Mouse (Mus musculus) neural tube, embryonic 12.5 days (tissue): ENCODE measurements around the gene Ctf2. TPM values are rescaled to one million over a fixed set of nuclear protein-coding genes. Genes with fewer than 3 reads are reported as not detected.

Experiments used
- ATAC-seq: fragments of 200-750 bp; cut with Nextera tagmentation; 2 replicates; pipeline ENCODE4 v1.8.0; 2017; ENCODE audit warnings: low read depth, mild to moderate bottlenecking, moderate TSS enrichment, moderate library complexity; ENCODE audit not compliant: low FRiP score
- H3K27ac ChIP-seq: fragments of 300-500 bp; sonication (generic); 2 replicates; pipeline ENCODE4 v1.5.1; 2016
- H3K27me3 ChIP-seq: fragments of 300-500 bp; sonication (generic); replicated peaks from 2 replicates; pipeline ENCODE4 v1.6.1; 2016; ENCODE audit warnings: mild to moderate bottlenecking
- H3K36me3 ChIP-seq: fragments of 300-500 bp; sonication (generic); 2 replicates; pipeline ENCODE4 v1.6.1; 2016; ENCODE audit warnings: mild to moderate bottlenecking
- H3K4me1 ChIP-seq: fragments of 300-500 bp; sonication (generic); 2 replicates; pipeline ENCODE4 v1.6.1; 2016
- H3K4me2 ChIP-seq: fragments of 300-500 bp; sonication (generic); replicated peaks from 2 replicates; pipeline ENCODE4 v1.6.1; 2016; ENCODE audit warnings: mild to moderate bottlenecking
- H3K4me3 ChIP-seq: fragments of 300-500 bp; sonication (generic); 2 replicates; pipeline ENCODE4 v1.5.1; 2016
- H3K9ac ChIP-seq: fragments of 300-500 bp; sonication (generic); 2 replicates; pipeline ENCODE4 v1.6.1; 2016; ENCODE audit warnings: mild to moderate bottlenecking
- H3K9me3 ChIP-seq: fragments of 300-500 bp; sonication (generic); 2 replicates; pipeline ENCODE4 v1.6.1; 2016; ENCODE audit warnings: mild to moderate bottlenecking
- WGBS: fragments of 180-500 bp; shearing (Covaris S2); methylation state at CpG from one replicate; pipeline ENCODE4 v1.1.7; 2016; 5-methylcytosine and 5-hydroxymethylcytosine counted together
- polyA plus RNA-seq: library from polyadenylated mRNA; unstranded; fragments of >200 nt; fragmentation: Nextera tagmentation; extraction: Ambion mirVana; gene quantifications from 2 replicates; pipeline ENCODE4 v1.2.1, GENCODE M21; 2016

Ctf2 gene
- polyA plus RNA-seq, 1 experiment from 2014 or later = 0.28 TPM

DNA sequence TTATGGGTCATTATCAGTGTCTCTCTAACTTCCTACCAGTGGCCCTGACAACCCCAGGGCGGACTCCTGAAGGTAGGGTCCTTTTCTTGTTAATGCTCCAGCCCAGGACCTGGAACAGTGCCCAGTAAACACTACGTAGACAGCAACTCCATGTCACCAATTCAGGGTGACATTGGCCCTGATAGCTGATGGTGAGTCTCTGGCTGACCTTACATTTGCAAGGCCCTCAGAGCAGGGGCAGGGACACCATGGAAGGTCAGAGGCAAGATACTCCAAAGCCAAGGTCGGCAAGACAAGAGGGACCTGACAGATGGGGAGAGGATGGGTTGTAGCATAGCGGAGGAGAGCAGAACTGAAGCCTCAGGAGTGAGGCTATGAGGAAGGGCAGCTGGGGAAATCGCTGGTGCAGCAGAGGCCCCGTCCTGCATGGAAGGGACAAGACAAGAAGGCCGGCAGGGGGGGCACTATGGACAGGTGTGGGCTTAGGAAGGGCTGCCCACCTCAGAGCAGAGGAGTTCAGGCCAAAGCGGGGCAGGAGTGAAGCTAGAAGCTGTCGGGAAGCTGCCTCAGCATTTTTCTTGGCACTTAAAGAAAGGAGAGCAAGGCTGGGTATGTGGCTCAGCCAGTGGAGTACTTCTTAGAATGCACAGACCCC lies 42.2 kb downstream of the Ctf2 start:
- 78% methylated on average over 9 of the region's 9 CpGs for WGBS
- ATAC-seq = no peak

DNA sequence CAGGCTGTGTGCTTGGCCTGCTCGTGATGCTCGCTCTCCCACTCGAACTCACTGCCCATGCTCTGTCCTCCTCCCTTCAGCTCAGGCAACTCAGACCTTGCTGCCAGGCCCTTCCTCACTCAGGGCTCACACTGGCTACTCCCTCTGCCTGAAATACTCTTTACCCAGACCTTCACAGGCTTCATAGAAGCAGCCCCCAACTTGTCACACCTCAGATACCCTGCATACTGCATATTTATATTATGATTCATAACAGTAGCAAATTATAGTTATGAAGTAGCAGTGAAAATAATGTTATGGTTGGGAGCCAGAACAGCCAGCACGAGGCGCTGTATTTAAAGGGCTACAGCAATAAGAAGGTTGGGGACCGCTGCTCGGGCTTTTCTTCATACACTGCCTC lies 43.0 kb downstream of the Ctf2 start:
- 81% methylated on average over 7 of the region's 7 CpGs for whole genome bisulfite sequencing
- no peak overlapping the region for H3K9ac ChIP-seq
- no peak overlapping the region for H3K27ac ChIP-seq

More for the DNA sequence above, 42.2 kb downstream of the Ctf2 start:
- H3K27ac ChIP-seq = no peak overlapping the region
- H3K4me3 ChIP-seq = no peak overlapping the region
- H3K9ac ChIP-seq = no peak overlapping the region
- no peaks in the 10 kb centered on the region for H3K9me3 ChIP-seq
- no peaks in the 10 kb centered on the region for H3K27me3 ChIP-seq
- peaks cover 7% of the 10 kb centered on the region for H3K4me1 ChIP-seq
- H3K4me2 ChIP-seq = no peak overlapping the region
- no peaks in the 10 kb centered on the region for H3K36me3 ChIP-seq

DNA sequence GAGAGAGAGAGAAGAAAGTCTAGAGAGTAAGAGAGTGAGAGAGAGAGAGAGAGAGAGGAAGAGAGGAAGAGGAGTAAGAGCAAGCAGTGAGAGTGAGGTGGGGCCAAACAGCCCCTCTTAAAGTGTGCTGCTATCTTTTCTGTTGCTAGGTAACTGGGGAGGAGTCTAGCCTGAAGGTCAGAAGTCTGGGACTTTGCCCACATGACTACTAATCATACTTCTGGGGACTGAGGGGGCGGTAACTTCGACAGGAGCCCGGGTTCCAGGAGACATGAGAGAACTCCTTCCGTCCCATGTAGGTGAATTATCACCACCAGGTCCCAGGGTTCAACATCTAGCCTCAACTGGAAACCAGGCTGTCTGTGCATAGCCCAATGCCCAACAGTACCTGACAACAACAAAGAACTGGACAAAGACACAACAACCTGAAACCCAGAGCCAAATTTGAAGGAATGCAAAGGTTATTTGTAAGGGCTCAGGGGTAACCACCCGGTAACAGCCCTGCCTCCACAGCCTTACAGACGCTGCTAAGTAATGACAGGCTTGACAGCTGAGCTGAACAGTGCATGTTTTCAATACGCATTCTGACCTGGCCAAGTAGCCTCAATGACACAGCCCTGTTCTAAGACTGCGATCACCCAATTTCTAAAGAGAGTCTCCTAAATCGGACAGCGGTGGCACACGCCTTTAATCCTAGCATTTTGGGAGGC lies 45.1 kb downstream of the Ctf2 start:
- 80% methylated on average over 11 of the region's 11 CpGs for WGBS
- no peak overlapping the region for H3K9ac ChIP-seq
- H3K27me3 ChIP-seq = no peaks in the 10 kb centered on the region
- no peak overlapping the region for H3K27ac ChIP-seq
- peaks cover 7% of the 10 kb centered on the region for H3K4me1 ChIP-seq
- H3K4me2 ChIP-seq = no peak overlapping the region
- H3K36me3 ChIP-seq = no peaks in the 10 kb centered on the region
- ATAC-seq = no peak
- H3K4me3 ChIP-seq = no peak overlapping the region
- no peaks in the 10 kb centered on the region for H3K9me3 ChIP-seq

More for the DNA sequence above, 43.0 kb downstream of the Ctf2 start:
- H3K4me3 ChIP-seq = no peak overlapping the region
- ATAC-seq = no peak
- no peaks in the 10 kb centered on the region for H3K27me3 ChIP-seq
- no peaks in the 10 kb centered on the region for H3K36me3 ChIP-seq
- H3K9me3 ChIP-seq = no peaks in the 10 kb centered on the region
- H3K4me1 ChIP-seq = peaks cover 7% of the 10 kb centered on the region
- H3K4me2 ChIP-seq = no peak overlapping the region

DNA sequence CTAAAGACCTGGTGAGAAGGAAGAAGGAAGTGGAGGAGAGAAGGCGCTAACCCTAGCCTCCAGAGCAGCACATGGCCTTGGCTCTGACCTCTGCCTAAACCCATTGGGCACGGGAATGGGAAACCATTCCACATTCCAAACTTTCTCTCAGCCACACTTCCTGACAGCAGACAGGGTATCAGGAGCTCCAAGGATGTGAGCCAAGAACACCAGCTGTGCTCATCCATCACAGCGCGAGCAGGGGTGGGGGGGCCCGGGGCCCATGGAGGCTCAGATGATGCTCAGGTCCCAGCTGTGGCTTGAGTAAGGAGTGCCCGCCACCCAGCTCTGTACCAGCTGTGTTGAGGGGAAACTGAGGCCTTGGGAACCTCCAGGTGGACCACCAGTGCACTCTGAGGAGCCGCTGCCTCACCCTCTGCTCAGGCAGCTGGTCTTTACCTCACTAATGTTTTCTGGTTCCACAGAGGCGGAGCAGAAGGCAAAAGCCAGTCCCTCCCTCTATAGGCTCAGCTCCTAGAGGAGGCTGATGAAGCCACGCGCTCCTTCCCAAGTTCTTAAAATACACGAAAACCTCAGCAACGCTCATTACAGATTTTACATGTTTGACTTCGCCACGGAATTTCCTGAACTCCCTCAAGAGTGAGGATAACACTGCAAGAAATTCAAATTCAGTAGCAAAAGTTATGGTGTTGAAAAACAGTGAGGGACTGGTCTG lies 46.5 kb downstream of the Ctf2 start:
- H3K9me3 ChIP-seq = no peaks in the 10 kb centered on the region
- WGBS = 69% methylated on average over 14 of the region's 14 CpGs
- no peak overlapping the region for H3K27ac ChIP-seq
- H3K4me1 ChIP-seq = no peaks in the 10 kb centered on the region
- no peak overlapping the region for H3K4me2 ChIP-seq
- no peak overlapping the region for H3K4me3 ChIP-seq
- H3K9ac ChIP-seq = no peak overlapping the region
- H3K36me3 ChIP-seq = no peaks in the 10 kb centered on the region
- H3K27me3 ChIP-seq = no peaks in the 10 kb centered on the region
- ATAC-seq = no peak

DNA sequence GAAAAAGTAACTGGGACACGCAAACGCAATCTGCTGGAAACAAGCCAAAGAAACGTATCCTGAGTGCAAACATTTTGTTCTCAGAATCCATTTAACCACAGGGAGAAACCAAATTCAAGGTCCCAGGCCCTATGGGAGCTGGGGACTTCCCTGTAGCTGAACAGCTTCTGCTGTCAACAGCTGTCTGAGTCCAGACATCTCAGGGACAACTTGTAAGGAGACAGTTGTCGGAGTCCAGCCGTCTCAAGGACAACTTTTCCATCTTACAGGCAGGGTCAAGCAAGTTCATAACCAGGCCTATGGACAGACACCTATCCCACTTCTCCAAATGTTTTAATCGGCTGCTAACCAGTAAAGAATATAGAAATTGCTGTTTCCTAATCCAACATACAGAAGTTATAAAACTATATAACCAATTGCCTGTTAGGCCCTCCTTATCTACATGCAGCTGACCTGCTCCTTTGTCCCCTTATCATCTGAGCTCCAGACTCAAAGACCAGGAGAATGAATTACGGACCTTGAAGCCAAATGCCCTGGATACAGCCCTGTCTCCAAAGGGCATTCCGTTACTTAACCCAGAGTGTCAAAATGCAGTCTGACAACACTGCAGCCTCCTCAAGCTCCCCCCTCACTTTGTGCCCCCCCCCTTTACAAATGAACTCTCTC lies 49.9 kb downstream of the Ctf2 start:
- Histone ChIP-seq H3K9me3 (no peaks in the 10 kb centered on the region), H3K9ac (no peak overlapping the region), H3K4me1 (no peaks in the 10 kb centered on the region), H3K36me3 (no peaks in the 10 kb centered on the region), H3K4me3 (no peak overlapping the region), H3K4me2 (no peak overlapping the region), H3K27me3 (no peaks in the 10 kb centered on the region), H3K27ac (no peak overlapping the region)
- 90% methylated on average over 8 of the region's 8 CpGs for WGBS
- ATAC-seq = no peak

DNA sequence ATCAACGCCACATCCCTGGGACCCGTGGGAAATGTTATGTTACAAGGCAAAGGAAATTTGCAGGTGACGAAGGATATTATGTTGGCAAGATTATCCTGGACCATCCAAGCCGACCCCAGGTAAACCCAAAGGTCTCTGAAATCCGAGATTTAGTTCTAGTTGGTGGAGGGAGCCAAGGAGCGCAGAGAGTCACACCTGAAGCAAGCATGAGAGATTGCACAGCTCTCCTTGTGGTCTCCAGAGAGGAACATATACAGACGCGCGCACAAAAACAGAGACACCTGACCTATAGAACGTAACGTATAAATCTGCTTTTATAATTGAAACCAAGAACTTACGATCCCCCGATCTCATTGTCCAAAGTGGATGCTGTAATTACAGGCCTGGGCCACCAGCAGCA lies 51.4 kb downstream of the Ctf2 start:
- WGBS = 91% methylated on average over 13 of the region's 13 CpGs

DNA sequence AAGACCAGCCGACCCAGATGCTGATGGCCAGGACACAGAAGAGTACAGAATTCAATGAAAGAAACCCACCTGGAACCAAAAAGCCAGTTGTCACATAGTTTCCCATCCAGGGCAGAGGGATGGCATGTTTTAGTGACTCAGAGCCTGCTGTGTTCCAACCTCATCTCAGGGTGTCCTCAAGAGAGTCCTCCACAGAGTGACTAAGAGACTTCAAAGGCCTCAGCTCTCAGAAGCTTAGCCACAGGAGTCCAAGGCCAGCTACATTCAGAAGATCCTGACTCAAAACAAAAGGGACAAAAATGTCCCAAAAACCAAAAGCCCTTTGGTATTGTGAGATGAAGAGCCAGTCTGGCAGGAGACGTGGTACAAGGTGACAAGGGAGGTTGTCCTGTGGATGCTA lies 53.2 kb downstream of the Ctf2 start:
- H3K27ac ChIP-seq = no peak overlapping the region
- H3K36me3 ChIP-seq = no peaks in the 10 kb centered on the region
- 64% methylated on average over 2 of the region's 2 CpGs for WGBS
- ATAC-seq = no peak
- no peaks in the 10 kb centered on the region for H3K9me3 ChIP-seq
- H3K4me1 ChIP-seq = no peaks in the 10 kb centered on the region
- H3K4me2 ChIP-seq = no peak overlapping the region
- H3K27me3 ChIP-seq = no peaks in the 10 kb centered on the region
- no peak overlapping the region for H3K4me3 ChIP-seq
- H3K9ac ChIP-seq = no peak overlapping the region

More for the DNA sequence above, 51.4 kb downstream of the Ctf2 start:
- H3K4me3 ChIP-seq = no peak overlapping the region
- no peaks in the 10 kb centered on the region for H3K36me3 ChIP-seq
- no peak for ATAC-seq
- H3K4me1 ChIP-seq = no peaks in the 10 kb centered on the region
- no peaks in the 10 kb centered on the region for H3K9me3 ChIP-seq
- no peak overlapping the region for H3K4me2 ChIP-seq
- H3K27ac ChIP-seq = no peak overlapping the region
- no peaks in the 10 kb centered on the region for H3K27me3 ChIP-seq
- no peak overlapping the region for H3K9ac ChIP-seq

DNA sequence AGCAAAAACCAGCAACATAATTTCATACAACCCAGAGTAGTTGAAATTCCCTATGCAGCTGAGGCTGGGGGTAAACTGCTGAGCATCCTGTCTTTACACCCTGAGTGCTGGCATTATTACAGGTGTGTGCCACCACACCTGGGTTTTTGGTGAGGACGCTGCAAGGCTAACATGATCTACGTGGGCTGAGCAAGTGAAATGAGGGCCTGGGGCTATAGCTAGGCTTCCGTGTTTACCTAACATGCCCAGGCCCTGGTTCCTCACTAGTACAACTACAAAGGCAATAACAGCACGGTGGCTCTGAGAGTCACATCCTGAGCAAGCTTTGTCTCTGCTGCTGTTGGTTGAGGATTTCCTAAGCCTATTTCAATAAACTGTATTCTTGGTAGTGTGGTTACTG lies 54.4 kb downstream of the Ctf2 start:
- 92% methylated on average over 4 of the region's 4 CpGs for WGBS

DNA sequence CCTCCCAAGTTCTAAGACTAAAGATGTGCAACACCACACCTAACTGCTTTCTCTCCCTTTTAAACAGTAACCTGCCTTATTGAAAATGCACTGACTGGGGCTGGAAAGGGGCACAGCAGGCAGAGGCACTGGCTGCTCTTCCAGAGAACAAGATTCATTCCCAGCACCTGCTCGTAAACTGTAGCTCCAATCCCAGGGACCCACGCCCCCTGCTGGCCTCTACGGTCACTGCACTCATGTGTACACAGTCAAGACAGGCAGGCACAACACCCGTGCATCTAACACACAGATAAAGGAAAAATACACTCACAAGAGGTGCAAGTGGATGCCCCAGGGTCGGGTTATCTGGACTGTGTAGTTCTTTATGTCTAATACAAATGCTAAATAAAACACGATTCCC lies 54.9 kb downstream of the Ctf2 start:
- no peak overlapping the region for H3K4me2 ChIP-seq
- no peak for ATAC-seq
- H3K27me3 ChIP-seq = no peaks in the 10 kb centered on the region
- H3K4me3 ChIP-seq = no peak overlapping the region
- no peaks in the 10 kb centered on the region for H3K36me3 ChIP-seq
- H3K9ac ChIP-seq = no peak overlapping the region
- no peak overlapping the region for H3K27ac ChIP-seq
- no peaks in the 10 kb centered on the region for H3K9me3 ChIP-seq
- 71% methylated on average over 6 of the region's 6 CpGs for WGBS
- no peaks in the 10 kb centered on the region for H3K4me1 ChIP-seq

More for the DNA sequence above, 54.4 kb downstream of the Ctf2 start:
- Histone ChIP-seq H3K4me2 (no peak overlapping the region), H3K9ac (no peak overlapping the region), H3K4me3 (no peak overlapping the region), H3K36me3 (no peaks in the 10 kb centered on the region), H3K27me3 (no peaks in the 10 kb centered on the region), H3K27ac (no peak overlapping the region), H3K4me1 (no peaks in the 10 kb centered on the region), H3K9me3 (no peaks in the 10 kb centered on the region)
- no peak for ATAC-seq

DNA sequence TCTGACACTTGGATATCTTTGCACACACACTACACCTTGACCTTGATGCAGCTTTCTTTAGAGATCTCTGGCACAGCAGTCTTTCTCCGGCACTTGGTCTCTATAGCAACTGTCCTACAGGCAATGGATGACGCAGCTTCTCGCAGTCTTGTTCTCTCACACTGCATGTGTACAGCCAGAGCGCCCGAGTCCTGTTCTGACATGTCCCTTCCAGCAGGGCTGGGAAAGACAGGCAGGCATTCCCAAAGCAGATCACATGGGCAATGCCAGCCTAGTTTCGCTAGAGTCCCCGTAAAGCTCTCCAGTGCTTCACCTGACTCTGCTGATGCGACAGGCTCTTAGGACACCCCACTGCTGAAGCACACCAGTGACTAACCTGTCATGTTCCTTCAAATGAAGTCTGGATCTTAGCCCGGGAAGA lies 56.6 kb downstream of the Ctf2 start:
- no peaks in the 10 kb centered on the region for H3K9me3 ChIP-seq
- no peak overlapping the region for H3K4me2 ChIP-seq
- no peaks in the 10 kb centered on the region for H3K36me3 ChIP-seq
- H3K27ac ChIP-seq = no peak overlapping the region
- H3K4me1 ChIP-seq = no peaks in the 10 kb centered on the region
- H3K9ac ChIP-seq = no peak overlapping the region; the same call in 1 of the 2 replicates
- WGBS = 86% methylated on average over 9 of the region's 9 CpGs
- H3K27me3 ChIP-seq = no peaks in the 10 kb centered on the region
- ATAC-seq = 0 out of 2 replicates have a peak, but pooled peaks have one; percentile 33
- H3K4me3 ChIP-seq = no peak overlapping the region

DNA sequence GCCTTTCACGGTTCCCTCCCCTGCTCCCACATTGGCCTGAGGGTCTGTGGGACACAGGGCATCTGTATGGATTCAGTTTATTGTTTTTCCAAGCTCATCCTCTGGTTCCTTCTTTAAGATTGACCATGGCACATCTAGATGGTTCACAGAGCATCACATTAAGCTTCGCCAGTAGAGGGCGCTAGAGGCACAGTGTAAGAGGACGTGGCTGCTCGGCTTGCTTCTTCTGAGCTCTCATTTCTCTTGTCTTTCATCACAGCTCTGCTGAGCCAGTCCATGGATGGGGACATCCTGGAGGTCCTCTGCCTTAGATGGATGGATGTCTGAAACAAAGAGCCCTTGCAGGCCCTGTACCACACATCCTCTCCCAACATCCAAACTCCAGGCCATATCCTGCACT lies 57.0 kb downstream of the Ctf2 start:
- Histone ChIP-seq H3K9ac (no peak overlapping the region; the same call in 1 of the 2 replicates), H3K4me3 (no peak overlapping the region), H3K4me2 (no peak overlapping the region), H3K9me3 (no peaks in the 10 kb centered on the region), H3K4me1 (no peaks in the 10 kb centered on the region), H3K27me3 (no peaks in the 10 kb centered on the region), H3K27ac (no peak overlapping the region), H3K36me3 (no peaks in the 10 kb centered on the region)
- WGBS = 1% methylated on average over 5 of the region's 5 CpGs
- 0 out of 2 replicates have a peak, but pooled peaks have one; percentile 29 for ATAC-seq

DNA sequence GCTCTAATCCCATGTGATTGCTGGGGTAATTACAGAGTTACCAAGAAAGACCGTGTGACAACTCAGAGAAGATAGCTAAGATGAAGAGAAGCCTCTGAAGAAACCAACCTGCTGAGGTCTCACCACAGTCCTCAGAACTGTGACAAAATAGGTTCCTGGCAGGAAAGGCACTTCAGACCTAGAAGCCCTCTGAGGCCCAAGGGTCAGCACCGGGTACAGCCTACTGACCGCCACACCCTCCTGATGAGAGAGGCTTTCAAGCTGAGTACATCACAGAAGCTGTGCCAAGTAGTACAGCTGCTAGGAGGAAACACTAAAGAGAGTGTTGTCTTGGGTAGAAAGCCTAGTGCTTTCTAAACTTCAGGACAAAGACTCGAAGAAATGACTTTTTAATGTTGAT lies 59.2 kb downstream of the Ctf2 start:
- Histone ChIP-seq H3K4me1 (no peaks in the 10 kb centered on the region), H3K36me3 (no peaks in the 10 kb centered on the region), H3K27ac (no peak overlapping the region), H3K4me2 (no peak overlapping the region), H3K9me3 (no peaks in the 10 kb centered on the region), H3K4me3 (no peak overlapping the region), H3K9ac (no peak overlapping the region), H3K27me3 (no peaks in the 10 kb centered on the region)
- no peak for ATAC-seq
- WGBS = 75% methylated on average over 4 of the region's 4 CpGs
